Mouse (Mus musculus) kidney, embryonic 16.5 days (tissue): Measurements from ENCODE around the gene Gm10600. TPM values are rescaled to one million over a fixed set of nuclear protein-coding genes. Genes with fewer than 3 reads are reported as not detected.
"Not testable (repeated sequence)": the region's sequence is repeated elsewhere in the genome, so short reads cannot be mapped to it uniquely, and the experiment has no call there.

Source experiments
- ATAC-seq: fragments of 200-750 bp; cut with Nextera tagmentation; 2 replicates; pipeline ENCODE4 v1.8.0; 2017; ENCODE audit warnings: moderate TSS enrichment; ENCODE audit not compliant: low FRiP score, low TSS enrichment
- H3K27ac ChIP-seq: fragments of 300-500 bp; sonication (generic); 2 replicates; pipeline ENCODE4 v1.5.1; 2014; ENCODE audit warnings: low read length
- H3K27me3 ChIP-seq: fragments of 300-500 bp; sonication (generic); 2 replicates; pipeline ENCODE4 v1.6.1; 2014; ENCODE audit warnings: low read length, control low read depth, mixed read lengths; ENCODE audit not compliant: insufficient read depth
- H3K36me3 ChIP-seq: fragments of 300-500 bp; sonication (generic); 2 replicates; pipeline ENCODE4 v1.6.1; 2014; ENCODE audit warnings: low read length, control low read depth, mixed read lengths; ENCODE audit not compliant: insufficient read depth
- H3K4me1 ChIP-seq: fragments of 300-500 bp; sonication (generic); 2 replicates; pipeline ENCODE4 v1.6.1; 2014; ENCODE audit warnings: low read length, control low read depth, mixed read lengths; ENCODE audit not compliant: insufficient read depth
- H3K4me2 ChIP-seq: fragments of 300-500 bp; sonication (generic); replicated peaks from 2 replicates; pipeline ENCODE4 v1.6.1; 2014; ENCODE audit warnings: low read depth, low read length
- H3K4me3 ChIP-seq: fragments of 300-500 bp; sonication (generic); 2 replicates; pipeline ENCODE4 v1.5.1; 2014; ENCODE audit warnings: mild to moderate bottlenecking, low read length
- H3K9ac ChIP-seq: fragments of 300-500 bp; sonication (generic); replicated peaks from 2 replicates; pipeline ENCODE4 v1.6.1; 2014; ENCODE audit warnings: low read length
- H3K9me3 ChIP-seq: fragments of 300-500 bp; sonication (generic); 2 replicates; pipeline ENCODE4 v1.6.1; 2016; ENCODE audit warnings: low read length, control low read depth
- WGBS: fragments of 180-500 bp; shearing (Covaris S2); extraction: QIAGEN DNeasy Blood & Tissue Kit; methylation state at CpG from one replicate; pipeline ENCODE4 v1.1.7; 2014; 5-methylcytosine and 5-hydroxymethylcytosine counted together
- polyA plus RNA-seq: library from polyadenylated mRNA; unstranded; fragments of >200 nt; fragmentation: Nextera tagmentation; extraction: Ambion mirVana; gene quantifications from 2 replicates; pipeline ENCODE4 v1.2.1, GENCODE M21; 2015

Gene Gm10600
- not detected in 2 replicates for polyA plus RNA-seq

DNA sequence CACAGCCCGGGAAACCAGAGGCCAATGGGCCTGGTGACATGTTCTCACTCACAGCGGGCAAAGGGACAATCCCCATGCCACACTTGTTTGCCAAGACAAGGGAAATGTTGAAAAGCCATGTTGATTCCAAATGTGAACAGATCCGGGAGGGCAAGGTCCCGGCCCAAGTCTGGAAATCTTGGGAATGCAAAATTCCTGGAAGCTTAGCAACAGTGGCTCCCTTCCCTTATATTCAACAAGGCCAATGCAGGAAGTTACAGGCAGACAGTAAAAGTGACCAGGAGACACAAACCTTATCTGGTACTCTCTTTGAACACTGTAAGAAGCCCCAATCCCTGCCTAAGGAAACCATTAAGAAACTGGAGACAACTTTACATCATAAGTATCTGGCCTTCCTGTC lies at the start of gene Gm10600:
Gene Gm10600 (plus strand): TSS at position 301 of the 400 bp plus-strand sequence.
- not testable (repeated sequence) for H3K9me3 ChIP-seq, H3K27ac ChIP-seq, H3K4me1 ChIP-seq, H3K9ac ChIP-seq, H3K4me3 ChIP-seq, H3K27me3 ChIP-seq, ATAC-seq, H3K4me2 ChIP-seq, H3K36me3 ChIP-seq
- WGBS, result no CpG with 5 or more reads among the region's 4 CpGs

DNA sequence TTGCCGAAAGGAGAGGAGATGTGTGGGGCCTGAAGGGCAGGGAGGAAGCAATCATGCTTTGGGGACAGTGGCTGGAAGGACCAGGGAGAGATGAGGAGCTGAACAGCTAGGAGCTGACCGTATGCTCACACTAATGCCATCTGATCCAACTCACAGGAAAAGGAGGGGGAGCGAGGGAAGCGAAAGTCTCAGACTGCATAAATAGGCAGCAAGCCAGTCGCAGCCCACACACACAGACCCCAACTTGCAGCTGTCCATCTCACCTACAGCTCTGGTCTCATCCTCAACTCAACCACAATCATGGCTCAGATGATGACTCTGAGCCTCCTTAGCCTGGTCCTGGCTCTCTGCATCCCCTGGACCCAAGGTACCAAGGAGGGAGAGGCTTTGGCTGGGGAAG lies 15.0 kb downstream of the Gm10600 start, which contains the start of gene Ccl21b:
Gene Ccl21b (plus strand): TSS at position 301 of the 400 bp plus-strand sequence.
- WGBS, result no CpG with 5 or more reads among the region's 5 CpGs
- H3K9me3 ChIP-seq, H3K4me2 ChIP-seq, H3K27ac ChIP-seq, H3K4me3 ChIP-seq, H3K9ac ChIP-seq, H3K4me1 ChIP-seq, ATAC-seq, H3K27me3 ChIP-seq, H3K36me3 ChIP-seq: not testable (repeated sequence)

Other genes with a start within 250 kb of the Gm10600 start
- gene Gm21093, start 205.9 kb upstream of the Gm10600 start, polyA plus RNA-seq, result 0.10 TPM in 1 of 2 replicates, not detected in the other
- not detected in 2 replicates for gene Gm3893, start 149.4 kb upstream of the Gm10600 start, polyA plus RNA-seq
- 3.7 and 14.3 TPM in 2 replicates for gene Gm13304, start 125.8 kb upstream of the Gm10600 start, polyA plus RNA-seq
- gene Gm13306, start 87.2 kb upstream of the Gm10600 start, polyA plus RNA-seq, result not detected in 2 replicates
- gene Gm13305, start 72.0 kb upstream of the Gm10600 start, polyA plus RNA-seq, result 0.59 TPM in 1 of 2 replicates, not detected in the other
- gene Ccl21b, start 15.1 kb downstream of the Gm10600 start, polyA plus RNA-seq, result 0.64 and 0.65 TPM in 2 replicates
- not detected in 2 replicates for gene Gm21953, start 53.6 kb downstream of the Gm10600 start, polyA plus RNA-seq
- not detected in 2 replicates for gene Fam205a3, start 77.7 kb downstream of the Gm10600 start, polyA plus RNA-seq
- not detected in 2 replicates for gene Gm21586, start 198.7 kb downstream of the Gm10600 start, polyA plus RNA-seq
- not detected in 2 replicates for gene Gm2163, start 226.1 kb downstream of the Gm10600 start, polyA plus RNA-seq